Mouse (Mus musculus) splenic B cell, adult 2 months (primary cell): Measurements from ENCODE around the gene Ankrd44.

Experiments
- DNase-seq: peaks from one replicate; pipeline ENCODE4 v3.0.0-alpha.2; 2011; ENCODE audit warnings: low read depth, low spot score
- H3K27me3 ChIP-seq: 2 replicates; pipeline ENCODE4 v1.6.1; 2012; ENCODE audit warnings: mild to moderate bottlenecking, low read length, moderate library complexity, mixed read lengths; ENCODE audit not compliant: control insufficient read depth, poor library complexity, insufficient read depth, severe bottlenecking
- H3K36me3 ChIP-seq: 2 replicates; pipeline ENCODE4 v1.6.1; 2012; ENCODE audit warnings: mild to moderate bottlenecking, low read length, moderate library complexity, mixed read lengths; ENCODE audit not compliant: control insufficient read depth, poor library complexity, insufficient read depth, severe bottlenecking

Gene Ankrd44

GRCm38 (mm10) chr1:54837721-54838485, 88.3 kb downstream of the Ankrd44 start:
- no peak for DNase-seq
- Histone ChIP-seq H3K27me3 (no peaks in the 10 kb centered on the region), H3K36me3 (no peaks in the 10 kb centered on the region)

- no peaks in the 10 kb centered on the region; the same call in 1 of the 2 replicates for H3K36me3 ChIP-seq
- no peak for DNase-seq
- H3K27me3 ChIP-seq: no peaks in the 10 kb centered on the region
Observed at GRCm38 (mm10) chr1:54835661-54836205, 90.5 kb downstream of the Ankrd44 start.

GRCm38 (mm10) chr1:54833221-54833620, 93.0 kb downstream of the Ankrd44 start:
- Histone ChIP-seq H3K27me3 (no peaks in the 10 kb centered on the region), H3K36me3 (no peaks in the 10 kb centered on the region; the same call in 1 of the 2 replicates)
- DNase-seq: no peak

- peak; percentile 85 for DNase-seq
Observed at GRCm38 (mm10) chr1:54832765-54833164, 93.4 kb downstream of the Ankrd44 start.

GRCm38 (mm10) chr1:54830223-54830622, 96.0 kb downstream of the Ankrd44 start:
- Histone ChIP-seq H3K36me3 (no peaks in the 10 kb centered on the region; the same call in none of the 2 replicates), H3K27me3 (no peaks in the 10 kb centered on the region)
- no peak for DNase-seq

More at GRCm38 (mm10) chr1:54832765-54833164, 93.4 kb downstream of the Ankrd44 start:
- Histone ChIP-seq H3K27me3 (no peaks in the 10 kb centered on the region), H3K36me3 (no peaks in the 10 kb centered on the region; the same call in 1 of the 2 replicates)

GRCm38 (mm10) chr1:54829681-54830213, 96.4 kb downstream of the Ankrd44 start:
- H3K27me3 ChIP-seq: no peaks in the 10 kb centered on the region
- DNase-seq: no peak

GRCm38 (mm10) chr1:54827827-54828226, 98.4 kb downstream of the Ankrd44 start:
- Histone ChIP-seq H3K36me3 (peaks cover 5% of the 10 kb centered on the region), H3K27me3 (no peaks in the 10 kb centered on the region)
- peak; percentile 80 for DNase-seq

More at GRCm38 (mm10) chr1:54829681-54830213, 96.4 kb downstream of the Ankrd44 start:
- H3K36me3 ChIP-seq: no peaks in the 10 kb centered on the region; the same call in none of the 2 replicates

GRCm38 (mm10) chr1:54827351-54827750, 98.8 kb downstream of the Ankrd44 start:
- DNase-seq: no peak
- Histone ChIP-seq H3K27me3 (no peaks in the 10 kb centered on the region), H3K36me3 (peaks cover 5% of the 10 kb centered on the region)

- Histone ChIP-seq H3K36me3 (peaks cover 5% of the 10 kb centered on the region), H3K27me3 (no peaks in the 10 kb centered on the region)
- DNase-seq: no peak
Observed at GRCm38 (mm10) chr1:54826426-54826986, 99.7 kb downstream of the Ankrd44 start.

- peaks cover 5% of the 10 kb centered on the region for H3K36me3 ChIP-seq
- DNase-seq: no peak
- no peaks in the 10 kb centered on the region for H3K27me3 ChIP-seq
Observed at GRCm38 (mm10) chr1:54825718-54826425, 100.3 kb downstream of the Ankrd44 start.

GRCm38 (mm10) chr1:54824106-54824808, 101.9 kb downstream of the Ankrd44 start:
- DNase-seq: no peak
- H3K36me3 ChIP-seq: peaks cover 5% of the 10 kb centered on the region
- H3K27me3 ChIP-seq: no peaks in the 10 kb centered on the region

- DNase-seq: no peak
- peaks cover 5% of the 10 kb centered on the region for H3K36me3 ChIP-seq
- H3K27me3 ChIP-seq: no peaks in the 10 kb centered on the region
Observed at GRCm38 (mm10) chr1:54821797-54822196, 104.4 kb downstream of the Ankrd44 start.

- Histone ChIP-seq H3K27me3 (no peaks in the 10 kb centered on the region), H3K36me3 (no peaks in the 10 kb centered on the region)
- no peak for DNase-seq
Observed at GRCm38 (mm10) chr1:54815206-54815855, 110.9 kb downstream of the Ankrd44 start.
